Mouse (Mus musculus) ovary, postnatal 36 days (tissue): ENCODE measurements at regions not wholly inside any gene's neighbourhood (a gene's known extent, or its start where the extent isn't known, plus 50 kb on each side); places are given as distances from the start of the nearest gene placed in this dataset.
"Not testable (repeated sequence)": the region's sequence is repeated elsewhere in the genome, so short reads cannot be mapped to it uniquely, and the experiment has no call there.

Experiments used
- DNase-seq: peaks from one replicate; pipeline ENCODE4 v3.0.0; 2022; ENCODE audit warnings: low spot score, mixed read lengths

- no peak for DNase-seq
Measured at GRCm38 (mm10) chr12:93151530-93151929, 1302.6 kb upstream of the Sel1l start.

- no peak for DNase-seq
Measured at GRCm38 (mm10) chr12:93142265-93142664, 1293.3 kb upstream of the Sel1l start.

GRCm38 (mm10) chr12:93136395-93136794, 1287.4 kb upstream of the Sel1l start:
- DNase-seq, result no peak

DNA sequence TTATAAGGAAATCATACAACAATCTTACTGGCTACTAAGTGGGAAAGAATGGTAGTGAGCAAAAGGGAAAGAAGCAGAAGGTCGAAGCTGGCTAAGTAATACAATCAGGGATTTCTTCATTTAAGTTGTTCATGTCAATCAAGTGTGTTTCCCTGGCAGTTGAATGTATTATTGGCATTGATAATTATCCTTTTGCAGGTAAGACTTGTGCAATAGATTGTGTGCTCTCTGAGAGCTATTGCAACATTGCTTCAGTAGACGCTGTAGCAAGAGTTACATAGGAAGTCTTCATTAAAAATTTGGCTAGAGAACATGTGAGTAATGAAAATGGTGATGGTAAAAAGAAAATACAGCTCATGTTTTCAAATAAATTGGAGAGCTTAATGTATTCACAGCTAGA, 1273.3 kb upstream of the Sel1l start:
- no peak for DNase-seq

- no peak for DNase-seq
Measured at GRCm38 (mm10) chr12:93088031-93088790, 1239.3 kb upstream of the Sel1l start.

- no peak for DNase-seq
Measured at GRCm38 (mm10) chr12:93063864-93064263, 1214.9 kb upstream of the Sel1l start.

DNA sequence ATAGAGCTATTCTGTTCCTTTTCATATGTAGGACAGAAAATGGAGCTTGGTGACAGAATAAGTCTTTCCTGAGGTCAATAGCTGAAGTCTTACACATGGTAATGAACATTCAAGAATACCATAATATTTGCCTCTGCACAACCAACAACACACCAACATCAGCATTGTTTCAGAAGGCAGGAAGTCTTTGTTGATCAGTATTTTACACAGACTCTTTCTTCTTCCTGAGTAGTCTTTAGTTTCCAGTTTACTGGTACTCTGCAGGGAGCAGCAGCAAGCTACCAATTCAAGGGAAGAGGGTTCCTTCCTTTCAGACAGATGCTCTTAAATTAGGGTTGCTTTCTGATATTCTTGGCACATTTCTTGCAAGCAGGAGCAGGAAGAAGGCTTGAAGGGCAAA, 1170.7 kb upstream of the Sel1l start:
- no peak for DNase-seq

- DNase-seq, result no peak
Measured at GRCm38 (mm10) chr12:93011583-93011982, 1162.6 kb upstream of the Sel1l start.

GRCm38 (mm10) chr12:93006844-93007365, 1157.9 kb upstream of the Sel1l start:
- no peak for DNase-seq

DNA sequence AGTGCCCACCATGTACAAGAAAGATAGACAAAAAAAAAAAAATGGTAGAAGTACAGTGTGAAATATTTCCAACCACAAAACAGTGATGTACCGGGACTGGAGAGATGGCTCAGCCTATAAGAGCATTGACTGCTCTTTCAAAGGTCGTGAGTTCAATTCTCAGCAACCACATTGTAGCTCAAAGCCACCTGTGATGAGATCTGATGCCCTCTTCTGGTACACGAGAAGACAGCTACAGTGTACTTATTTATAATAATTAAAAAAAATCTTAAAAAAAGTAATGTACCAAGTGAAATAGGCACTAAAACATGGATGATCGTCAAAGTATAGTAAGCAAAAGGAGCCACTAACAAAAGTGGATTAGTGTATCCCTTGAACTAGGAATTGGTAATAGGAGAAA, 1154.2 kb upstream of the Sel1l start:
- DNase-seq, result no peak

GRCm38 (mm10) chr12:92975698-92976097, 1126.7 kb upstream of the Sel1l start:
- DNase-seq, result no peak

- DNase-seq, result no peak
Measured at GRCm38 (mm10) chr12:92944352-92944751, 1095.4 kb upstream of the Sel1l start.

GRCm38 (mm10) chr12:92927591-92927990, 1078.6 kb upstream of the Sel1l start:
- DNase-seq, result no peak

GRCm38 (mm10) chr12:92926942-92927341, 1078.0 kb upstream of the Sel1l start:
- no peak for DNase-seq

GRCm38 (mm10) chr12:92919920-92920319, 1071.0 kb upstream of the Sel1l start:
- DNase-seq, result no peak

GRCm38 (mm10) chr12:92916267-92916666, 1067.3 kb upstream of the Sel1l start:
- no peak for DNase-seq

DNA sequence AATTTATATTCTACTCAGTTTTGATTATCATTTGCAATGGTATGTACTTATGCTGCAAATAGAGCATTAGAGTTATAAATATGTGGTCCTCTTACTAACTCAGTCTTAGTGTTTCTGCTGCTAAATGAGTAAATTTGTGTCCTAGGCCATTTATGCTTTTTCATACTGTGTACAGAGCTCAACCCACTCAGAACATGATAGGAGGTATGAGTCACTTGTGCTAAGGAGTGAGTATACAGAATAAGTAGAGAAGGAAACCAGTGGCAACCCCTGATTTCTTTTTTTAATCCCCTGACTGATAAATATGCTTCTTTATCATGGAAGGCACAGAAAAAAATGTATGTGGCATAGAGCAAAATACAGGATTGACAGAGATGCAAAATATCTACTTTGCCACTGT, 1066.8 kb upstream of the Sel1l start:
- DNase-seq, result no peak

- DNase-seq, result no peak
Measured at GRCm38 (mm10) chr12:92915203-92915602, 1066.2 kb upstream of the Sel1l start.

GRCm38 (mm10) chr12:92904382-92904781, 1055.4 kb upstream of the Sel1l start:
- no peak for DNase-seq

- no peak for DNase-seq
Measured at GRCm38 (mm10) chr12:92892315-92892714, 1043.4 kb upstream of the Sel1l start.

DNA sequence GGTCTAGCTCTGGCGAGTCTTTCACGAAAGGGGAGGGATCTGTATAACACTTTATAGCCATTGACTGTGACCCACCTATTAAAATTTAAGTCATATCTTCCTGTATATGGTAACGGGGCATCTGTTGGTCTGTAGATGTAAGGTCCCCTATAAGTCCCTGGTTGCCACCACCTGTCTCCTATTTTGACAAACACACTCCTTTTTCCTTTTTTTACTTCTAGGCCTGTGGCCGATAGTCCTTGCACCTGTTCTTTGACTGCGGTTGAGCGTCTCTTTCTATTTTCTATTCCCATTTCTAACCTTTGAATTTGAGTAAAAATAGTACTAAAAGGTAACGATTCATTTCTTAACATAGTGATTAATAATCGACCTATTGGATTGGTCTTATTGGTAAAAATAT, 1042.7 kb upstream of the Sel1l start:
- not testable (repeated sequence) for DNase-seq

- DNase-seq, result not testable (repeated sequence)
Measured at GRCm38 (mm10) chr12:92891126-92891525, 1042.2 kb upstream of the Sel1l start.

- DNase-seq, result no peak
Measured at GRCm38 (mm10) chr12:92887747-92888146, 1038.8 kb upstream of the Sel1l start.
